Mouse (Mus musculus): ENCODE data around the gene Vps8. TPM values are rescaled to one million over a fixed set of nuclear protein-coding genes. Genes with fewer than 3 reads are reported as not detected.

The Vps8 gene
- polyA plus RNA-seq, 1 experiment: 8.2 TPM

- H3K4me1 ChIP-seq (ENCODE audit: control insufficient read depth, insufficient read depth, insufficient read length): peaks cover 24% of the 10 kb centered on the region
- TF ChIP-seq POLR2A (IDR thresholded peaks at IDR 0.05; ENCODE audit: low read depth, low read length) (no peak), CTCF (IDR thresholded peaks at IDR 0.05; ENCODE audit: extremely low read depth, insufficient read depth, insufficient read length, insufficient replicate concordance) (no peak)
- no peaks in the 10 kb centered on the region for H3K27me3 ChIP-seq (ENCODE audit: control insufficient read depth, insufficient read depth, low read length)
- 78% methylated on average over 17 of the region's 17 CpGs for WGBS
- H3K4me3 ChIP-seq (ENCODE audit: extremely low read depth, insufficient read depth, insufficient read length): no peak overlapping the region
- H3K36me3 ChIP-seq (ENCODE audit: control insufficient read depth, insufficient read depth, low read length): no peaks in the 10 kb centered on the region
- H3K27ac ChIP-seq (ENCODE audit: insufficient read depth, low read length): no peak overlapping the region
- no peak for DNase-seq (ENCODE audit: low read depth in 1 of 2, low spot score in 2 of 2)
These were observed 221.2 kb downstream of the Vps8 start for GRCm38 (mm10) chr16:21644066-21644561.

- Histone ChIP-seq H3K4me1 (ENCODE audit: control insufficient read depth, insufficient read depth, insufficient read length) (peaks cover 24% of the 10 kb centered on the region), H3K36me3 (ENCODE audit: control insufficient read depth, insufficient read depth, low read length) (no peaks in the 10 kb centered on the region), H3K27me3 (ENCODE audit: control insufficient read depth, insufficient read depth, low read length) (no peaks in the 10 kb centered on the region), H3K27ac (ENCODE audit: insufficient read depth, low read length) (no peak overlapping the region), H3K4me3 (ENCODE audit: extremely low read depth, insufficient read depth, insufficient read length) (no peak overlapping the region)
- DNase-seq (ENCODE audit: low read depth in 1 of 2, low spot score in 2 of 2): no peak
- TF ChIP-seq CTCF (IDR thresholded peaks at IDR 0.05; ENCODE audit: extremely low read depth, insufficient read depth, insufficient read length, insufficient replicate concordance): no peak
- TF ChIP-seq POLR2A (IDR thresholded peaks at IDR 0.05; ENCODE audit: low read depth, low read length): no peak
- 91% methylated on average over 3 of the region's 3 CpGs for WGBS
These were observed 221.7 kb downstream of the Vps8 start for GRCm38 (mm10) chr16:21644574-21644973.

GRCm38 (mm10) chr16:21645915-21646314 is 223.0 kb downstream of the Vps8 start:
- Histone ChIP-seq H3K27ac (ENCODE audit: insufficient read depth, low read length) (no peak overlapping the region), H3K4me1 (ENCODE audit: control insufficient read depth, insufficient read depth, insufficient read length) (peaks cover 24% of the 10 kb centered on the region), H3K36me3 (ENCODE audit: control insufficient read depth, insufficient read depth, low read length) (no peaks in the 10 kb centered on the region), H3K4me3 (ENCODE audit: extremely low read depth, insufficient read depth, insufficient read length) (no peak overlapping the region), H3K27me3 (ENCODE audit: control insufficient read depth, insufficient read depth, low read length) (no peaks in the 10 kb centered on the region)
- 92% methylated on average over 3 of the region's 3 CpGs for WGBS
- DNase-seq (ENCODE audit: low read depth in 1 of 2, low spot score in 2 of 2): no peak
- TF ChIP-seq POLR2A (IDR thresholded peaks at IDR 0.05; ENCODE audit: low read depth, low read length) (no peak), CTCF (IDR thresholded peaks at IDR 0.05; ENCODE audit: extremely low read depth, insufficient read depth, insufficient read length, insufficient replicate concordance) (no peak)

DNA sequence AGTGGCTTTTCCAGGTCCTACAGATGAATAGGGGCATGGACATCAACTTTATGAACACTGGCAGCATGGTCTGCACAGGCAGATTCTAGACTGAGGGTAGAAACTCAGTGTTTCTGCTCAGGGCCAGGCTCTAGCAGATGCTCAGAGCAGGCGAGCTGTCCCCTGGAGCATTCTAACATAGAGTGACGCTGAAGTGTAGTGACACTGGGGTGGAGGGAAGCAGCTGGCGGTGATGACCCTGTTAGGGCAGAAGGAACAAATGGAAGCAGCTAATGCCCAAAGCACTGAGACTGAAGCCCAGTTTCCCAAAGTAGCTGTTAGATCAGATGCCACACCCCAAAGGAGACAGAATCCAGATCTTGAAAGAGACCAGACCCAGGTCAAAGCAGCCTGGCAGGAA is 223.6 kb downstream of the Vps8 start:
- H3K27ac ChIP-seq (ENCODE audit: insufficient read depth, low read length): no peak overlapping the region
- peaks cover 19% of the 10 kb centered on the region for H3K4me1 ChIP-seq (ENCODE audit: control insufficient read depth, insufficient read depth, insufficient read length)
- TF ChIP-seq POLR2A (IDR thresholded peaks at IDR 0.05; ENCODE audit: low read depth, low read length) (no peak), CTCF (IDR thresholded peaks at IDR 0.05; ENCODE audit: extremely low read depth, insufficient read depth, insufficient read length, insufficient replicate concordance) (no peak)
- H3K4me3 ChIP-seq (ENCODE audit: extremely low read depth, insufficient read depth, insufficient read length): no peak overlapping the region
- no peaks in the 10 kb centered on the region for H3K36me3 ChIP-seq (ENCODE audit: control insufficient read depth, insufficient read depth, low read length)
- WGBS: 92% methylated on average over 3 of the region's 3 CpGs
- H3K27me3 ChIP-seq (ENCODE audit: control insufficient read depth, insufficient read depth, low read length): no peaks in the 10 kb centered on the region
- DNase-seq (ENCODE audit: low read depth in 1 of 2, low spot score in 2 of 2): no peak

DNA sequence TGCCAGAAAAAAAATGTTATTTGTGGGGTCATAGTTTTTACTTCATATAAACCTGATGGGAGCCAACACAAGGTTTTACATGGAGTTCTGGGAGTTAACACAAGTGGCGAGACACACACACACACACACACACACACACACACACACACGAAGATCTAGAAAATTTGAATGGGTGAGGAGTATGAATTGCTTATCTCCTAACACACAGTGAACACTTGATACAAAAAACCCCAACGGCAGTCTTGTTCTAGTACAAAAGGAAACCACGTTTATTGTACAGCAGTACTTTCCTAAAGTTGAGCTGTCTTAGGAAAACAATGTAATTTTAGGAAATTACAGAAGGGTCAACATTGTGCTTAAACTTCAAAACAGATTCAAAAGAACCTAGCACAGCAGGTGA is 225.9 kb downstream of the Vps8 start:
- no peak for DNase-seq (ENCODE audit: low read depth in 1 of 2, low spot score in 2 of 2)
- no peak overlapping the region for H3K4me3 ChIP-seq (ENCODE audit: extremely low read depth, insufficient read depth, insufficient read length)
- WGBS: 64% methylated on average over 4 of the region's 4 CpGs
- TF ChIP-seq CTCF (IDR thresholded peaks at IDR 0.05; ENCODE audit: extremely low read depth, insufficient read depth, insufficient read length, insufficient replicate concordance): no peak
- TF ChIP-seq POLR2A (IDR thresholded peaks at IDR 0.05; ENCODE audit: low read depth, low read length): no peak
- no peaks in the 10 kb centered on the region for H3K4me1 ChIP-seq (ENCODE audit: control insufficient read depth, insufficient read depth, insufficient read length)
- H3K36me3 ChIP-seq (ENCODE audit: control insufficient read depth, insufficient read depth, low read length): no peaks in the 10 kb centered on the region
- no peak overlapping the region for H3K27ac ChIP-seq (ENCODE audit: insufficient read depth, low read length)
- H3K27me3 ChIP-seq (ENCODE audit: control insufficient read depth, insufficient read depth, low read length): no peaks in the 10 kb centered on the region

DNA sequence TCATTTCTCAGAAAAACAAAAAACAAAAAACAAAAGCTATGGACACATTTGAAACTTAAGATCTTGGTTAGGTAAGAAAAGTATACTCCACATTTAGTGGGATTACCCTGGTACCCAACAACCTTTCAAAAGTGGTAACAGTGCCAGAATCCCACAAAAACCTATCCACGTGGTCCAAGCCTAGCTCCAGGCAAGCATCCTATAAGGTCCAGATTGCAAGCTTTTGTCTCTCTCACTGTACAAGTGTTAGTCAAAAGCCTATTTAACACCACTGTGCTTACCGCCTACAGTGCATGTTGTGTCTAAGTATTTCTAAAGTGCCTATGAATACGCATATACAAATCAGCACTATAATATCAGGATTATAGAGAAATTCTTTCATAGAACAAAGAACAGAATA is 227.4 kb downstream of the Vps8 start:
- Histone ChIP-seq H3K4me1 (ENCODE audit: control insufficient read depth, insufficient read depth, insufficient read length) (no peaks in the 10 kb centered on the region), H3K27me3 (ENCODE audit: control insufficient read depth, insufficient read depth, low read length) (no peaks in the 10 kb centered on the region), H3K4me3 (ENCODE audit: extremely low read depth, insufficient read depth, insufficient read length) (no peak overlapping the region), H3K27ac (ENCODE audit: insufficient read depth, low read length) (no peak overlapping the region), H3K36me3 (ENCODE audit: control insufficient read depth, insufficient read depth, low read length) (no peaks in the 10 kb centered on the region)
- no peak for DNase-seq (ENCODE audit: low read depth in 1 of 2, low spot score in 2 of 2)
- TF ChIP-seq CTCF (IDR thresholded peaks at IDR 0.05; ENCODE audit: extremely low read depth, insufficient read depth, insufficient read length, insufficient replicate concordance) (no peak), POLR2A (IDR thresholded peaks at IDR 0.05; ENCODE audit: low read depth, low read length) (no peak)
- 94% methylated on average over 3 of the region's 3 CpGs for WGBS

- WGBS: 90% methylated on average over 4 of the region's 4 CpGs
- H3K36me3 ChIP-seq (ENCODE audit: control insufficient read depth, insufficient read depth, low read length): no peaks in the 10 kb centered on the region
- no peaks in the 10 kb centered on the region for H3K4me1 ChIP-seq (ENCODE audit: control insufficient read depth, insufficient read depth, insufficient read length)
- TF ChIP-seq CTCF (IDR thresholded peaks at IDR 0.05; ENCODE audit: extremely low read depth, insufficient read depth, insufficient read length, insufficient replicate concordance): no peak
- TF ChIP-seq POLR2A (IDR thresholded peaks at IDR 0.05; ENCODE audit: low read depth, low read length): no peak
- H3K27ac ChIP-seq (ENCODE audit: insufficient read depth, low read length): no peak overlapping the region
- DNase-seq (ENCODE audit: low read depth in 1 of 2, low spot score in 2 of 2): no peak
- no peaks in the 10 kb centered on the region for H3K27me3 ChIP-seq (ENCODE audit: control insufficient read depth, insufficient read depth, low read length)
- no peak overlapping the region for H3K4me3 ChIP-seq (ENCODE audit: extremely low read depth, insufficient read depth, insufficient read length)
These were observed 228.2 kb downstream of the Vps8 start for GRCm38 (mm10) chr16:21651161-21651560.

Measured in spleen, adult 2 months (tissue).